Mouse (Mus musculus): ENCODE measurements at regions not wholly inside any gene's neighbourhood (a gene's known extent, or its start where the extent isn't known, plus 50 kb on each side); places are given as distances from the start of the nearest gene placed in this dataset.
A peak's percentile ranks its signal among the peaks of the same experiment; 100 is the strongest.
"Not testable (repeated sequence)": the region's sequence is repeated elsewhere in the genome, so short reads cannot be mapped to it uniquely, and the experiment has no call there.

DNA sequence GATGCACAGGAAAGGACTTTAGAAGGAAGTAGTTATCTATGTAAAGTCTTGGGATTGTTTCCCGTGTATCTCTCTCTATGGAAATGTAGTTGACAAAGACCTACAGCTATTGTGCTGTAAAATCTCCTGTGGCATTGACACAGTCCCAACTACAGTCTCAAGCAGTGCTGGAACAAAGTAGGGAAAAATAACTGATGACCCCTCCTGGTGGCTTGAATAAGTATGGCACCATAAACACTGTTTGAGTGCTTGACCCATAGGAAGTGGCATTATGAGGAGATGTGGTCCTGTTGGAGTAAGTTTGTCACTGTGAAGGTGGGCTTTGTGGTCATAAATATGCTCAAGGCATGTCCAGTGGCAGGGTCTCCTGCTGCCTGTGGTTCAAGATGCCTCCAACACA, 928.4 kb upstream of the Mms22l start:
- DNase-seq (ENCODE audit: low read depth, low spot score) = no peak

DNA sequence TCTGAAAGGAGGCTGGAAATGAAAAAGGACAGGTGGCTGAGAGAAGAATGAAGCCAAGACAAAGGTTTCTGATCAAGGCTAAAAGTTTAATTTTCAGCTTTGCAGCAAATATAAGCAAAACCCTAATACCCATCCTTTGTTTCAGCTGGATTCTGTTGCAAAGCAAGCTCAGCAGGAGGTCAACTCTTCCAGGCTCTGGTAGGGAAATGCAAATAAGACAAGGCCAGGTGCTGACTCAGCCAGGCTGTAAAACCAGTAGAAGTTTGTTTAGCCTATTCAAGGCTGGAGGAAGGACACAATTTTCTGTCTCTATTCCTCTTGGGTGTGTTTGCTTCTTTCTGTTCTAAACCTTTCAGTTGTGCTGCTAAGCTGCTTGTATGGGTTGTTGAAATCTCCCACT, 923.2 kb upstream of the Mms22l start:
- no peak for DNase-seq (ENCODE audit: low read depth, low spot score)

DNA sequence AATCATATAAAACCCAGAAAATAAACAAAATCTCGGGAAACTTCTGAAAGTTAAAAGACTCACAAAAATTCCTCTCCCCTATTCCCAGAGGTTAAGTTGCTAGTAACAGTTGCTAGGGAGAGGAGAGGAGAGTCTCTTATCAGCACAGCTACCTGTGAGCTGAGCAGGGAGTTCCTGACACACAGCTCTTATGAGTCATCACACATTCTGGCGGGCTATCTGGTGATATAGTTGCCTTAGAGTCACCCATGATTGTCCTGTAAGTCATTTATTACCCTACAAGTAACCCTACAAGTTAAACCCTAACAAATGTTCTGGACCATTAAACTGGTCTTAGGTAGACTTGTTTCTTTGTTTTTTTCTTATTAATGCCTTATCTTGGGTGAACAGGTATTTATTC, 908.8 kb upstream of the Mms22l start:
- no peak for DNase-seq (ENCODE audit: low read depth, low spot score)

GRCm38 (mm10) chr4:23590883-23591282, 905.4 kb upstream of the Mms22l start:
- DNase-seq (ENCODE audit: low read depth, low spot score) = no peak

- DNase-seq (ENCODE audit: low read depth, low spot score) = no peak
These were observed 904.7 kb upstream of the Mms22l start for GRCm38 (mm10) chr4:23591593-23591992.

GRCm38 (mm10) chr4:23600070-23600469, 896.2 kb upstream of the Mms22l start:
- no peak for DNase-seq (ENCODE audit: low read depth, low spot score)

DNA sequence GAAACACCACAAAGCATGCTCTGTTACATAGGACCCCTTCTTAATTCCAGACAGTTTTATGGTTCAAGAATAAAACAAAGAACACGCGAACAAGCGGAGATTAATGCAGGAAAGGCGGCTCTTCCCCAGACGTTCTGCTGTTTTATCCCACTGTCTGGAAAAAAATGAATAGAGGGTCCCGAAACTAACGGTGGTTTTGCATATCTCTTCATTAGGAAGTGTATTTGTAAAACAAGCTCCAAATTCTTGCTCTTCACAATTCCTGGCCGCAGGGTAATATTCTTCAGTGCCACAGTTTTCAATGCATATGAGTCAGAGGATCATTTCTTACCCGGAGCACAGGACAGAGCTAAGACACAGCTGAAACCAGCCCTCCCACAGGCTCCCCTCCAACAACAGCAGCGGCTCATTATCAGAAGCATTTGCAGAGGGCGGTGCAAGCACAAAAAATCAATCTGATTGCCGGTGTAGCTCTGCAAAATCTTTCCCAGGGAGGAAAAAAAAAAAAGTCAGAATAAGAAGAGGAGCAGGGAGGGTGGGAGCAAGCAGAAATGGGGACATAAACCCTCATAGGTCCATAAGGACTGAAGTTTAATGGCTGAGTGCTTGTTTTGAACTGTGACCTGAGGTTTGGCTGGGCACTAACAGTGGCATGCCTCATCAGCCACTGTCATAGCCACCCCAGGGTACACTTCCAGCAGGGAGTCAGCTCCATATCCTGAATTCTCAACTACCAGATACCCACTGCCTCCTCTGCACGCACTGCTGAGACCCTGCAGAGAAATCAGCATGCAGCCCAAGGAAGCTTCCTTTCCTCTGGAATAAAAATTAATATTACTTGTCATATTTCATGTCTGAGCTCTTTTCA, 894.6 kb upstream of the Mms22l start:
- peak; percentile 22 for DNase-seq (ENCODE audit: low read depth, low spot score)

DNA sequence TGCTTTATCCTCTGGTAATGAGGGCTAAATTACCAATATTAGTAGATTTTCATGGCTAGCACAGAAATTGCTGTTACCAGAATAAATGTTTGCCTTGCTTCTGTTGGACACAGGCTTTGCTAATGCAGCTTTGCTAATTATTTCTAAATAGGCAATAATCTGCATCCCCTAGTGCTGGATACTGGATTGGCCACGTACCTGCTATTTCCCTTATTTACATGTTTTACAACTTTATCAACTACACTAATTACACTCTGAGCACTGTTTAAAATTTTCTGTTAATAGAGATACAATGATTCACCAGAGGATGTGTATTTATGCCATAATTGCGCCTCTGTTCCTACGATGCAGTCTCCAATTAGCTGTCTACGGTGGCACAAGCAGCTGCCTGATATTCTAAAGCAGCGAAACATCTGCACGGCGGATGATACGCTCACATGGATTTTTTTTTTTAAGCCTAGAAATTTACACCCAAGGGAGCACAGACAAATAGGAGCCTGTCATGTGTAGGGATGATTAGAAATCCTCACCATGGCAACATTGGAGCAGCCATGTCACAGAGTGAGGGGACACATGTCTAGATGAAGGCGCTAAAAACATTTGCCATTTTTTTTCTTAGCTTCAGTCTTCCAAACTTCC, 893.8 kb upstream of the Mms22l start:
- DNase-seq (ENCODE audit: low read depth, low spot score) = peak; percentile 52

- DNase-seq (ENCODE audit: low read depth, low spot score) = no peak
These were observed 888.9 kb upstream of the Mms22l start for GRCm38 (mm10) chr4:23607348-23607747.

GRCm38 (mm10) chr4:23621208-23621607, 875.0 kb upstream of the Mms22l start:
- no peak for DNase-seq (ENCODE audit: low read depth, low spot score)

DNA sequence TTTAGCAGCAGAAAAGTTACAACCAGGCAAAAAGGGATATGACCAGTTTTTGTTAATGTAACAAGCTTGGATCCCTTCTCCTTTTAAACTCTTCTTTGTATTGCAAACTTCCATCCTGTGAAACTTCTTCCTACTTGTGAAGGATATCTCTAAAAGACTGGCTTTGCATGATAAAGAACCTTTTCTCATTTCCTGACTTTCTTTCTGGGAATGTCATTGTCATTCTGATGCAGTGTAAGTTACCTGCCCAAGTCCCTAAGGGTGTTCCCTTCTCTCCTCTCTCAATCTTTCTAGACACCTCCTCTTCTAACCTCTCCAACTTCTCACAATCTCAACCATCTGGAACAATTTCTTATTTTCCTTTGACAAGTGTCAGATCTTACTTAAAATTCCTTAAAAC, 874.0 kb upstream of the Mms22l start:
- no peak for DNase-seq (ENCODE audit: low read depth, low spot score)

- DNase-seq (ENCODE audit: low read depth, low spot score) = peak; percentile 30
These were observed 859.9 kb upstream of the Mms22l start for GRCm38 (mm10) chr4:23636231-23636928.

- DNase-seq (ENCODE audit: low read depth, low spot score) = peak; percentile 8
These were observed 859.4 kb upstream of the Mms22l start for GRCm38 (mm10) chr4:23636929-23637235.

GRCm38 (mm10) chr4:23656671-23657070, 839.6 kb upstream of the Mms22l start:
- not testable (repeated sequence) for DNase-seq (ENCODE audit: low read depth, low spot score)

DNA sequence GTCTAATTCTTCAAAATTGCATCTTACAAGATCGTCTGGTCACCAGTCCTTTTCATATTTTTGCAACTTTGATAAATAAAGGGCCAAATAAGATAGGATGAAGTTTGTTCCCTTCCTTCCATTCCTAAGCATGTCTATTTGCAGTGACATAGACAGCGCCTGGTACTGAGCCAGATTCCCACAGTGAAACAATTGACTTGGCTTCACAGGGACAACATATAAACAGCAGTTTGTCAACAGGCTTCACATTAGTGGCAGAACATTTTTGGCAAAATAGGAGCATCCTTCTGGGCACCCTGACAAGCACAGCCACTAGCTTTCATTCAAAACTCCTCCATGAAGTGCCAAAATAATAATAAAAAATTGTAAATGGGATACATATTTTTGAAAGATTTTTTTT, 827.4 kb upstream of the Mms22l start:
- peak; percentile 28 for DNase-seq (ENCODE audit: low read depth, low spot score)

GRCm38 (mm10) chr4:23703626-23704025, 792.6 kb upstream of the Mms22l start:
- no peak for DNase-seq (ENCODE audit: low read depth, low spot score)

DNA sequence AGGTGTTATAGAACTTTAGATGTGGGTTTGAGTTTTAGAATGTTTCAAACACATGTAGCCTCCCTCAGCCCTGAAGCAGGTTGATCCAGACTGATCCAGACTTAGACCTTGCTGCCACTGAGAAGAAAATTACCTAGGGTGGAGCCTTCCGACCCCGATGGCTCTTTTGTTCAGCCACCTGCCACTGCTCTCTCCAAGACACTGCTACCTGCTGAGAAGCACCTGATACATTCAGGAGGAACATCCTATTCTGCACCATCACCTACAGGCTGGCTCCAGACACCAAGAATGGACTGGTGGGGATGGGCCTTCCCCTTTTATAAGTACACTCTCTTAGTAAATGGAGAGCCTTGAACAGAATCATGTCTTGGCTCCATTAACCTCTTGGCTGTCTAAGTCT, 785.5 kb upstream of the Mms22l start:
- DNase-seq (ENCODE audit: low read depth, low spot score) = no peak

- no peak for DNase-seq (ENCODE audit: low read depth, low spot score)
These were observed 782.4 kb upstream of the Mms22l start for GRCm38 (mm10) chr4:23713781-23714415.

GRCm38 (mm10) chr4:23727846-23728245, 768.4 kb upstream of the Mms22l start:
- DNase-seq (ENCODE audit: low read depth, low spot score) = no peak

- no peak for DNase-seq (ENCODE audit: low read depth, low spot score)
These were observed 763.8 kb upstream of the Mms22l start for GRCm38 (mm10) chr4:23732471-23732870.

DNA sequence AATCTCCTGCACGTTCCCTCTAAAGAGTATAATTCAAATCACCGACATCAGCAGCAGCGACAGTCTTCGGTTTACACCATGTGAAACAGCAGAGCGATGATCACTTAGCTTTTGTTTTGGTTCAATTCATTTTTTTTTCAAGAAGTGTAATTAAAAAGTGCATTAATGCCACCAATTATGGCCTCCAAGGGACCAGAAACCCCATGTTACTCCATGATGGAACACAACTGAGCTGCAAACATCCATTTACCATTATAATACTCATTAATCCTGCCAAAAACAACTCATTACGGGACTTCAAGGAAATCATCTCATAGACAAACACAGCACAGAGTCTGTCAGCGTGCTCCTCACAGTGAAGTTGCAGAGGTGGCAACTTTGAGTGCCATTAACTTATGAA, 752.2 kb upstream of the Mms22l start:
- DNase-seq (ENCODE audit: low read depth, low spot score) = no peak

GRCm38 (mm10) chr4:23758005-23758404, 738.2 kb upstream of the Mms22l start:
- no peak for DNase-seq (ENCODE audit: low read depth, low spot score)

Measured in brain, embryonic 18.5 days (tissue).